Mouse (Mus musculus) brain, embryonic 14.5 days (tissue): ENCODE results near the gene 1110008P14Rik.

ENCODE experiments used
- CTCF ChIP-seq: fragments of 200-500 bp; IDR thresholded peaks from 2 replicates; pipeline ENCODE4 v1.5.1; 2012; ENCODE audit warnings: inconsistent platforms, mild to moderate bottlenecking, moderate library complexity, borderline replicate concordance; ENCODE audit not compliant: insufficient read depth, insufficient read length; ENCODE audit errors: extremely low read depth
- POLR2A ChIP-seq: fragments of 200-500 bp; IDR thresholded peaks from 2 replicates; pipeline ENCODE4 v1.6.1; 2012; ENCODE audit warnings: mild to moderate bottlenecking, inconsistent platforms, borderline replicate concordance; ENCODE audit not compliant: poor library complexity, insufficient read depth, insufficient read length, severe bottlenecking; ENCODE audit errors: extremely low read depth

- TF ChIP-seq POLR2A (no peak), CTCF (no peak)
These were observed 27.0 kb upstream of the 1110008P14Rik start for GRCm38 (mm10) chr2:32408429-32409424.
